Mouse (Mus musculus) forebrain, embryonic 13.5 days (tissue): ENCODE measurements around the gene Cog8. TPM values are rescaled to one million over a fixed set of nuclear protein-coding genes. Genes with fewer than 3 reads are reported as not detected.

Experiments
- ATAC-seq: fragments of 200-750 bp; cut with Nextera tagmentation; 2 replicates; pipeline ENCODE4 v1.8.0; 2017
- H3K27ac ChIP-seq: fragments of 300-500 bp; sonication (generic); 2 replicates; pipeline ENCODE4 v1.5.1; 2015; ENCODE audit warnings: inconsistent platforms, mild to moderate bottlenecking, moderate library complexity
- H3K27me3 ChIP-seq: fragments of 300-500 bp; sonication (generic); 2 replicates; pipeline ENCODE4 v1.6.1; 2015; ENCODE audit warnings: mild to moderate bottlenecking, inconsistent platforms
- H3K36me3 ChIP-seq: fragments of 300-500 bp; sonication (generic); 2 replicates; pipeline ENCODE4 v1.6.1; 2015; ENCODE audit warnings: mild to moderate bottlenecking, inconsistent platforms; ENCODE audit not compliant: poor library complexity, severe bottlenecking
- H3K4me1 ChIP-seq: fragments of 300-500 bp; sonication (generic); 2 replicates; pipeline ENCODE4 v1.6.1; 2015; ENCODE audit warnings: inconsistent platforms
- H3K4me2 ChIP-seq: fragments of 300-500 bp; sonication (generic); 2 replicates; pipeline ENCODE4 v1.6.1; 2015; ENCODE audit warnings: inconsistent platforms, mild to moderate bottlenecking, moderate library complexity
- H3K4me3 ChIP-seq: fragments of 300-500 bp; sonication (generic); 2 replicates; pipeline ENCODE4 v1.5.1; 2015; ENCODE audit warnings: mild to moderate bottlenecking, inconsistent platforms
- H3K9ac ChIP-seq: fragments of 300-500 bp; sonication (generic); 2 replicates; pipeline ENCODE4 v1.6.1; 2015; ENCODE audit warnings: mild to moderate bottlenecking, inconsistent platforms
- H3K9me3 ChIP-seq: fragments of 300-500 bp; sonication (generic); replicated peaks from 2 replicates; pipeline ENCODE4 v1.6.1; 2016; ENCODE audit warnings: inconsistent platforms
- WGBS: fragments of 180-500 bp; shearing (Covaris S2); methylation state at CpG from one replicate; pipeline ENCODE4 v1.1.7; 2015; 5-methylcytosine and 5-hydroxymethylcytosine counted together
- polyA plus RNA-seq: library from polyadenylated mRNA; unstranded; fragments of >200 nt; fragmentation: Nextera tagmentation; extraction: Ambion mirVana; gene quantifications from 2 replicates; pipeline ENCODE4 v1.2.1, GENCODE M21; 2015

The Cog8 gene
- polyA plus RNA-seq, 1 experiment from 2014 or later, result 35.5 TPM

GRCm38 (mm10) chr8:107073706-107074105 is 17.2 kb upstream of the Cog8 start:
- Histone ChIP-seq H3K9ac (no peak overlapping the region), H3K4me3 (no peak overlapping the region), H3K4me1 (no peaks in the 10 kb centered on the region), H3K36me3 (peaks cover 93% of the 10 kb centered on the region), H3K9me3 (no peaks in the 10 kb centered on the region), H3K27me3 (no peaks in the 10 kb centered on the region), H3K4me2 (no peak overlapping the region), H3K27ac (no peak overlapping the region)
- 87% methylated on average over 4 of the region's 4 CpGs for WGBS
- no peak for ATAC-seq

DNA sequence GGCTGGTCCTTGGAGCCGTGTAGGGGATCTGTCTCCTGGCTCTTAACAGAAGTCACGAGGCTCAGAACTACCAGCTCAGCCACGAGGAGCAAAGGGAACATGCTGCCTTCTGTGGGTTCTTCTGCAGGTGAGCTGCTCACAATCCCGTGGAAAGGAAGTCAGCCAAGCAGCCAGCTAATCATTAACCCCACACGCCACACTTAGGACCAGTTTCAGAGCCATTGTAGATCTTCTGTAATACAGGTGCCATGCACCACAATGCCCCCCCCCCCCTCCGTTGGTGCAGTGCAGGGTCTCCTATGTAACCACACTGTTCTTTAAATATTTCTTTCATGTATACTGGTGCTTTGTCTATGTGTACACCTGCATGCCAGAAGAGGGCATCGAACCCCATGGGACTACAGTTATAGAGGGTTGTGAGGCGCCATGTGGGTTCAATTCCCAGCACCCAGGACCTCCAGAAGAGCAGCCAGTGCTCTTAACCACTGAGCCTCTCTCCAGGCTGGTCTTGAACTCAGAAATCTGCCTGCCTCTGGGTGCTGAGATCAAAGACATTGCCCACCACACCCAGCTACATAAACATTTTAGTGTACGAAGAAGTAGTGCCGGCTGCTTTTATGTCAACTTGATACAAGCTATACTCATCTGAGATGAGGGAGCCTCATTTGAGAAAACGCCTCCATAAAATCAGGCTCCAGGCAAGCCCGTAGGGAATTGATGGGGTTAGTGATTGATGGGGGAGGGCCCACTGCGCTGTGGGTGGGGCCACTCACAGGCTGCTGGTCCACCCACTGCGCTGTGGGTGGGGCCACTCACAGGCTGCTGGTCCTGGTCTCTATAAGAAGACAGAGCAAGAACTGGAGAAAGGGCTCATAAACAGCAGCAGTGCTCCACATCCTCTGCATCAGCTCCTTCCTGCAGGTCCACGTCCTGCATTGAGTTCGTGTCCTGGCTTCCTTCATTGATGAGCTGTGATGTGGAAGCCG is 9.3 kb upstream of the Cog8 start, which contains the start of gene Tmed6:
Gene Tmed6 (minus strand): TSS at position 134 of the 986 bp plus-strand sequence.
- no peak within 1 kb of the TSS for H3K4me3 ChIP-seq
- H3K4me2 ChIP-seq, result no peak within 1 kb of the TSS
- no peak for ATAC-seq
- H3K9ac ChIP-seq, result no peak within 1 kb of the TSS
- 68% methylated on average over 17 of the region's 17 CpGs for WGBS
- H3K36me3 ChIP-seq, result peaks cover 24% of the 10 kb centered on the region
- H3K27me3 ChIP-seq, result no peaks in the 10 kb centered on the region
- H3K27ac ChIP-seq, result no peak within 1 kb of the TSS
- H3K9me3 ChIP-seq, result no peaks in the 10 kb centered on the region
- H3K4me1 ChIP-seq, result no peaks in the 10 kb centered on the region

GRCm38 (mm10) chr8:107062613-107063012 is 6.1 kb upstream of the Cog8 start:
- Histone ChIP-seq H3K4me1 (peaks cover 6% of the 10 kb centered on the region), H3K27me3 (no peaks in the 10 kb centered on the region), H3K4me2 (no peak overlapping the region), H3K9ac (no peak overlapping the region), H3K4me3 (no peak overlapping the region), H3K36me3 (peaks cover 25% of the 10 kb centered on the region), H3K9me3 (no peaks in the 10 kb centered on the region), H3K27ac (no peak overlapping the region)
- 88% methylated on average over 1 of the region's 1 CpGs for WGBS
- ATAC-seq, result no peak

GRCm38 (mm10) chr8:107056973-107057369 is 482 bp upstream of the Cog8 start:
- Histone ChIP-seq H3K4me3 (peak overlapping the region; percentile 98), H3K9ac (peak overlapping the region; percentile 73)
- ATAC-seq, result no peak; the same call in 1 of the 2 replicates

GRCm38 (mm10) chr8:107052046-107052445 is 4.4 kb downstream of the Cog8 start:
- Histone ChIP-seq H3K4me1 (peaks cover 37% of the 10 kb centered on the region), H3K27ac (no peak overlapping the region), H3K36me3 (peaks cover 58% of the 10 kb centered on the region), H3K9me3 (no peaks in the 10 kb centered on the region), H3K4me3 (no peak overlapping the region), H3K27me3 (no peaks in the 10 kb centered on the region), H3K4me2 (no peak overlapping the region), H3K9ac (no peak overlapping the region)
- WGBS, result 95% methylated on average over 8 of the region's 8 CpGs
- no peak for ATAC-seq

More at GRCm38 (mm10) chr8:107056973-107057369, 482 bp upstream of the Cog8 start:
- Histone ChIP-seq H3K27me3 (no peaks in the 10 kb centered on the region), H3K9me3 (no peaks in the 10 kb centered on the region), H3K36me3 (peaks cover 51% of the 10 kb centered on the region), H3K4me1 (peaks cover 24% of the 10 kb centered on the region), H3K27ac (no peak overlapping the region), H3K4me2 (peak overlapping the region; percentile 99)
- under 1% methylated on average over 33 of the region's 33 CpGs for WGBS

- peak overlapping the region; percentile 94 for H3K4me2 ChIP-seq
- no peak overlapping the region for H3K27ac ChIP-seq
- ATAC-seq, result no peak
- no peaks in the 10 kb centered on the region for H3K27me3 ChIP-seq
- H3K4me1 ChIP-seq, result peaks cover 26% of the 10 kb centered on the region
- H3K36me3 ChIP-seq, result peaks cover 83% of the 10 kb centered on the region
- no peaks in the 10 kb centered on the region for H3K9me3 ChIP-seq
- H3K9ac ChIP-seq, result no peak overlapping the region
- H3K4me3 ChIP-seq, result peak overlapping the region; percentile 81; the same call in 1 of the 2 replicates
- 93% methylated on average over 4 of the region's 4 CpGs for WGBS
These were observed 7.0 kb downstream of the Cog8 start for GRCm38 (mm10) chr8:107049480-107049879.

DNA sequence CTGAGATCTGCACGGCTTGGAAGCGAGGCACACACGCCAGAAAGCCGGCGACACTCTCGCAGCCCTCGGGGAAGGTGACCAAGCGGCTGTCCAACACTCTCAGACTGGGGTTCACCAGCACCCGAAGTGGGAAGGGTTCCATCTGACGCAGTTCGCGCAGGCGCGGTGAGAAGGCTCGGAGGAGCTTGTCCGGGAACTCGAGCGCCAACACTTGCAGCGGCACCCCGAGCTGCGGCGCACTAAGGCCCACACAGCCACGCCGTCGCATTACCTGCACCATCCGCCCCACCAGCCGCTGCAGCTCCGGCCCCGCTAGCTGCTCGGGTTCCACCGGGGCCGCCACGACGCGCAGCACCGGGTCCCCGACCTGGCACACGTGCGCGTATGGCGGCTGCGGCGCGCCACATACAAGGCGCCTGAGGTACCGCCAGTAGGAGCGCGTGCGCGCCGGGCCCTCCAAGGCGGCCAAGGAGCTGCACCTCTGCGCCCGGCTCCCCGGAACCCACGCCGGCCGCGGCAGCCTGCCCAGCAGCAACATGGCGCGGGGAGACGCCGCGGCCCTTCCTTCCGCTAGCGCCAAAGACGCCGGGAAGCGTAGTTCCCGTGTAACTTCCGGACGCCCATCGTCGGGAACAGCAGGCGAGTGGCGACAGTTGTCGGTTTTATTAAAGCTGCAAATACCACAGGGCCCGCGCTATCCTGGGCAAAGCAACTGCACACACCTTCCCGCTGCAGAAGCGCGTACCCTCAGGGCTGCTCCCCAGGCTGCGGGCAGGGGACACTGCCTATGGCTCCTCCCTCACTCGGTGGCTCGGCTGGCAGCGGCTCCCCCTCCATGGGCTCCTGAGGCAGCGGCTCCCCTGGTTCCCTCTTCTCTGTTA is 8.2 kb downstream of the Cog8 start, which contains the start of gene Pdf:
Gene Pdf (minus strand): TSS at position 554 of the 881 bp plus-strand sequence.
- H3K9me3 ChIP-seq, result no peaks in the 10 kb centered on the region
- peaks cover 26% of the 10 kb centered on the region for H3K4me1 ChIP-seq
- H3K4me3 ChIP-seq, result peak within 1 kb of the TSS; percentile 81
- peak within 1 kb of the TSS; percentile 90 for H3K27ac ChIP-seq
- H3K9ac ChIP-seq, result peak within 1 kb of the TSS; percentile 84
- WGBS, result under 1% methylated on average over 87 of the region's 87 CpGs
- H3K4me2 ChIP-seq, result peak within 1 kb of the TSS; percentile 94
- peaks cover 83% of the 10 kb centered on the region for H3K36me3 ChIP-seq
- H3K27me3 ChIP-seq, result no peaks in the 10 kb centered on the region
- ATAC-seq, result peak; percentile 87

DNA sequence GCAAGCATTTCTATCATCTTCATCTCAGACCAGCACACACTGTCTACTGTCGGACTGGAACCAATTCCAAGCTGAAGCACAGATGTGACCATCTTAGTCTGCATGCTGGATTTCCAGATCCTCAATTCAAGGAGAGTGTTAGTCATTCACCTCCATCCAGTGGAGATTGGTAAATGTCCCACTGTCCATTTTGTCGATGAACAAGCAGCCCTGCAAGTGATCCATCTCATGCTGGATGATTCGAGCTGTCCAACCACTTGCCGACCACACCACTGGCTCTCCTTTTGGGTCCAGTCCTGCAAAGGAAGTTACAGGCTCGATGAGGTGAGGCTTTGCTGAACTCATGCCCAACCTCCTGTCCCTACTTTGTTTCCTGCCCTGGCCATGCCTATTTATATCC is 9.5 kb downstream of the Cog8 start:
- H3K27ac ChIP-seq, result no peak overlapping the region
- no peak overlapping the region for H3K9ac ChIP-seq
- WGBS, result 91% methylated on average over 5 of the region's 5 CpGs
- H3K27me3 ChIP-seq, result no peaks in the 10 kb centered on the region
- peaks cover 26% of the 10 kb centered on the region for H3K4me1 ChIP-seq
- peak overlapping the region; percentile 94; the same call in 1 of the 2 replicates for H3K4me2 ChIP-seq
- H3K9me3 ChIP-seq, result no peaks in the 10 kb centered on the region
- H3K4me3 ChIP-seq, result no peak overlapping the region
- H3K36me3 ChIP-seq, result peaks cover 83% of the 10 kb centered on the region
- ATAC-seq, result no peak

- 92% methylated on average over 6 of the region's 6 CpGs for WGBS
- H3K27ac ChIP-seq, result no peak overlapping the region
- no peaks in the 10 kb centered on the region for H3K9me3 ChIP-seq
- H3K4me1 ChIP-seq, result peaks cover 26% of the 10 kb centered on the region
- H3K4me3 ChIP-seq, result no peak overlapping the region
- peaks cover 83% of the 10 kb centered on the region for H3K36me3 ChIP-seq
- H3K4me2 ChIP-seq, result no peak overlapping the region
- no peak for ATAC-seq
- H3K27me3 ChIP-seq, result no peaks in the 10 kb centered on the region
- no peak overlapping the region for H3K9ac ChIP-seq
These were observed 11.0 kb downstream of the Cog8 start for GRCm38 (mm10) chr8:107045478-107045877.

GRCm38 (mm10) chr8:107040632-107041031 is 15.9 kb downstream of the Cog8 start:
- no peaks in the 10 kb centered on the region for H3K9me3 ChIP-seq
- no peak overlapping the region for H3K27ac ChIP-seq
- no peaks in the 10 kb centered on the region for H3K27me3 ChIP-seq
- H3K9ac ChIP-seq, result no peak overlapping the region
- peaks cover 83% of the 10 kb centered on the region for H3K36me3 ChIP-seq
- H3K4me2 ChIP-seq, result no peak overlapping the region
- whole genome bisulfite sequencing, result 85% methylated on average over 7 of the region's 7 CpGs
- H3K4me1 ChIP-seq, result no peaks in the 10 kb centered on the region
- no peak for ATAC-seq
- no peak overlapping the region for H3K4me3 ChIP-seq

DNA sequence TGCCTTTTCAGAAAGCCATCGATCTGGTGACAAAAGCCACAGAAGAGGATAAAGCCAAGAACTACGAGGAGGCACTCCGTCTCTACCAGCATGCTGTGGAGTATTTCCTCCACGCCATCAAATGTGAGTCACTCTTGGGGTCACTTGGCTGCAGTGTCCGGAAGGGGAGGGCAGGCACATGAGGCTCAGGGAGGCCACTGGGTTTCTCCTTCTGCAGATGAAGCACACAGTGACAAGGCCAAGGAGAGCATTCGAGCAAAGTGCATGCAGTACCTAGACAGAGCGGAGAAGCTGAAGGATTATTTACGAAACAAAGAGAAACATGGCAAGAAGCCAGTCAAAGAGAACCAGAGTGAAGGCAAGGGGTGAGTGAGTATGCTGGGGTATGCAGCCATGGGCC is 19.9 kb downstream of the Cog8 start:
- 88% methylated on average over 8 of the region's 8 CpGs for WGBS
- H3K27me3 ChIP-seq, result no peaks in the 10 kb centered on the region
- H3K4me2 ChIP-seq, result no peak overlapping the region
- H3K4me3 ChIP-seq, result no peak overlapping the region
- H3K9ac ChIP-seq, result no peak overlapping the region
- peaks cover 43% of the 10 kb centered on the region for H3K36me3 ChIP-seq
- H3K9me3 ChIP-seq, result no peaks in the 10 kb centered on the region
- no peak for ATAC-seq
- peaks cover 15% of the 10 kb centered on the region for H3K4me1 ChIP-seq
- no peak overlapping the region for H3K27ac ChIP-seq

DNA sequence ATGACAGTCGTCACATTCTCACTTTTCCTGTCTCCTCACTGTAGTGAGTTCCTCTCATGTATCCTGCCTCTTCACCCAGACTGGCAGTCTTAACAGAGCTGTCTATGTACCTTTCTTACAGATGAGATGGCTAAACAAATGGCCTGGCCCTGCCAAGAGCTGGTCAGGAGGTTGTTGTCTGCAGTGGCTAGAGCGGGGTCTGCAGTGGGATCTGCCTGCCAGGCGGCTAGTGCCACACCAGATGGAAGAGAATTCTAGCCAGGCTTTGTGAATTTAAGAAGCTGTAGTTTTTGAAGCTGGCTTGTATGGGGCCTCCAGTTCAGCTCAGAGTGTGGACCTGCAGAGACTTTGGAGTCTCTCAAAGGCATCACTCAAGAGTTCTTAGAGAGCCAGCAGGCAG is 20.8 kb downstream of the Cog8 start:
- Histone ChIP-seq H3K9ac (no peak overlapping the region), H3K4me3 (no peak overlapping the region)
- WGBS, result 87% methylated on average over 3 of the region's 3 CpGs

More for the DNA sequence above, 20.8 kb downstream of the Cog8 start:
- H3K27ac ChIP-seq, result no peak overlapping the region
- peaks cover 33% of the 10 kb centered on the region for H3K36me3 ChIP-seq
- no peaks in the 10 kb centered on the region for H3K27me3 ChIP-seq
- no peak for ATAC-seq
- no peaks in the 10 kb centered on the region for H3K9me3 ChIP-seq
- H3K4me2 ChIP-seq, result no peak overlapping the region
- H3K4me1 ChIP-seq, result peaks cover 15% of the 10 kb centered on the region
